Mouse (Mus musculus) naive thymus-derived CD4-positive, alpha-beta T cell, adult 2 months (primary cell): ENCODE data around the gene Agpat1.
A peak's percentile ranks its signal among the peaks of the same experiment; 100 is the strongest.

ENCODE experiments used
- DNase-seq: peaks from one replicate; pipeline ENCODE4 v3.0.0-alpha.2; 2011; ENCODE audit warnings: low read depth

Agpat1 gene

DNA sequence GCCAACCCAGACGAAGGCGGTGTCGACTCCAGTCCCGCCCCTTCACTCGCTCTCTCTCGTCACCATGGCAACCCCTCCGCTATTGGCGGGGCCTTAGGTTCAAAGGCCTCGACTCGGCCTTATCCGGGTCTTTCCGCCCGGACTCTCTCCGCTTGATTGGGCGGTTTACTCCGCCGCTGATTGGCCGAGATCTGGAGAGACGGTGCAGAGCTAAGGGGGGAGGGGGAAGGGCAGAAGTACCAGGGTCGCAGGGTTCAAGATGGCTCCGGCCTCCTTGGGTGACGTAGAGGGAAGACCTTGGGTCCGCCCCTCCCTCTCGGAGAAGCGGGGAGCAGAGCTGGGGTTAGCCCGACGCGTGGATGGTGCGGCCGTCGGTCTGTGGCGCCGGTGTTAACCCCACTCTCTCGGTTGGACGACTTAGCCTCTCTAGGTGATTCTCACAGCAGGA is at the start of gene Agpat1:
Gene Agpat1, plus strand, starts transcription at position 202 of the 448 bp plus-strand sequence.
- peak; percentile 99 for DNase-seq

DNA sequence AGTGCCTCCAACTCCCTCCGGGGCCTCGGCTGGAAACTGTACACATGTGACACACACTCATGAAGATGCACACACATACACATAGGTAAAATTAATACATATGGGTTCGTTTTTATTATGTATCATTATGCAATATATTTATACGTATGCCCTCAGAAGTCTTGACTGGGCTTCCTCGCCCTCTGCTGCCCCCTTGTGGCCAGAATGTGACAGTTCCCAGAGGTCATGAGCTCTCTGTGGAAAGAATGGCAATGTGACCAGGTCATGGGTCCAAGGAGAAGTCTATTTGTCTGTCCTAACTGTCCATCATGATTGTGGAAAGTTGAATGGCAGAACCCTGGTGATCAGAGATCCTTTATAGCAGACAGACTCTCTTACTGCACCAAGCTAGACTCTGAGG is 48.6 kb upstream of the Agpat1 start:
- DNase-seq: peak; percentile 84

DNA sequence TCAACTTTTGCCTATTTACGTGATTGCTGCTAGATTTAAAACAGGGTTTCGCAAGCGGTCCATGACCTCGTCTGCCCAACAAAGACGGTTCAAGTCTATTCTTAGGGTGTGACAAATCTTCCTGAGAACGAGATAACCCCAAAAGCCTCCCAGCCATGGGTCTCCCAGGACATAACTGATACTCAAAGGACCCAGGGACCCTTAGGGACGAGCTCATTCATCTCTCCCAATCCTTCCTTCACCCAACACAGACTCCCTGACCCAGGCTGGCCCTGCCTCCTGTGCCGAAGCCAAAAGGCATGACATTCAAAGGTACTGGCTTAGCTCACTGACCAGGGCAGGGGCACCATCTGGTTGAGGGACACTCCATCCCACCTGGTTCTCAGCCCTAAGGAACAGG is 47.7 kb upstream of the Agpat1 start:
- no peak for DNase-seq

DNA sequence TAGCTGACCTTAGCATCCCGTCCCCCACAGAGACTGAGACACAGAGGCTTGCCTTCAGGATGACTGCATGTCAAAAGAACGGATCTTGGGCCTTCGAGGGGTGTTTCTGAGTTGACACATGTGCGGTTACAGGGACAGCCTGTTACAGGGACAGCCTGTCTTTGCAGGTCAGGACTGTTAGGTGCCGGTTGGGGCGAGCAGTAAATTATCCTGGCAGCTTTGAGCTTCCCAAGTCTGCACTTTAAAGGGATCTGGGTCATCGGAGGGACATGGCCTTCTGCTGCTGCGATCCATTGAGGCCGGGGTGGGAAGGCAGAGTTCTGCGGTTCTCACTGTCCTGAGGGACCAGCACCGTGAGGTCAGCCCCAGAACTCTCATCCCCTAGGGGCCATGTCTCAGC is 46.7 kb upstream of the Agpat1 start:
- DNase-seq: no peak

DNA sequence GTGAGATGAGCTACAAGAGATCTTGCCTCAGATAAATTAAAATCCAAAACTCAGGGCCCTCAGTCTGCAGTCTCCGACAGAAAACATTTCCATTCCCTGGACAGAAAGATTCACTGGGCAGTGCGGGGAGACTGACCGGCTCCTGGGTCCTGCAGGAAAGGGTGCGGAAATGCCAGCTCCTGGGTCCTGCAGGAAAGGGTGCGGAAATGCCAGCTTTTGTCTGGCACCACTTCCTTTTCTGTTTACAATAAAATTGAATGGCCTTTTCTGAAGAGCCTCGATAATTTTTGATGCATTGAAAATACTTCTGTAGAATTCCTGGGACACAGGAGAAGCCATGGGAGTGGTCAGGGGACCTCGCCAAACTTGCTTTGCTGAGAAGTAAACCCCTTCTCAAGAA is 44.9 kb upstream of the Agpat1 start:
- no peak for DNase-seq

DNA sequence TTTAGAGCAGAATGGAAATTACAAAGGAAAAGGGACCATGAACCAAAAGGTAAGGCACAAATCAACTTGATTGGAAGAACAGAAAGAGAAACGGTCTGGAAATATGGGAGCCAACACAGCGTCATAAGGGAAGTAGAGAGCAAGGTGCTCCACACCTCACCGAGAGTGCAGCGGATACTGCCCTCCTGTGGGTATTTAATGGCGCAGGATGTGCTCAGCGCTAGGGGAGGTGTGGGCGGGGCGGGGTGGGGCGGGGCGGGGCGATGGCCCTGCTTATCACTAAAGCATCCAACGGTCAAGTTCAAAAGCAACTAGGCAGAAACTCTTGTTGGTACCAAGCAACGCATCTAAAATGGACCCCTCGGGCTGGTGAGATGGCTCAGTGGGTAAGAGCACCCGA is 44.2 kb upstream of the Agpat1 start:
- DNase-seq: peak; percentile 40

DNA sequence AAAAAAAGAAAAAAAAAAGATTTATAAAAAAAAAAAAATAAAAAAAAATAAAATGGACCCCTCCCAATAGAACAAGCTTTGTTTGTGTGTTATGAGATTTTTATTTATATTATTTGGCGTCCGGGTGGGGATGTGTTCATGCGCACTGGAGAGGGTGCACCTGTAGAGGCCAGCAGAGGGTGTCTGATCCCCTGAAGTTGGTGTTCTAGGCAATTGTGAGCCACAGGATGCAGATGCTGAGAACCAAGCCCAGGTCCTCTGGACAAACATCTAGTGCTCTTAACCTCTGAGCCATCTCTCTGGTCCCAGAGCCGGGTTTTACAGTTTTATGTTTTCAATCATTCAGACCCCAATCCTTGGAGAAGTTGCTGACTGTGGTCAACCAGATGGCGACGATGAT is 43.6 kb upstream of the Agpat1 start:
- DNase-seq: no peak

DNA sequence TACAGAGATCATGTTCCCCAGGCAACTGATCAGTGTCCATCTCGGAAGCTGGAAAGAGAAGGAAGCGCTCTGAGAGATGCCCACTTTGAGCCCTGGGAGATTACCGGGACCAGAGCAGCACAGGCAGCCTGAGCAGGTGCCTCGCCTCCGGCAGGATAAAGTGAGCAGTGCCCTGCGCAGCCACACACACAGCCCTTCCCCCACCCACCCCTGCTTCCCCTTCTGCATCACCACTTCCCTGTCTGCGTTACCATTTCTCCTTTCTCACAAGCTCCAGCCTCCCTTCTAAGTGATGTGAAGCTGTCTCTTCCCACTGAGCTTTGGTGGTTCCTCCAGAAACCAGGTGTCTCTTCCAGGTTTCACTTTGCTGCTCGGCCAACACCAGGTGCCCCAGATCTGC is 42.9 kb upstream of the Agpat1 start:
- peak; percentile 39 for DNase-seq

DNA sequence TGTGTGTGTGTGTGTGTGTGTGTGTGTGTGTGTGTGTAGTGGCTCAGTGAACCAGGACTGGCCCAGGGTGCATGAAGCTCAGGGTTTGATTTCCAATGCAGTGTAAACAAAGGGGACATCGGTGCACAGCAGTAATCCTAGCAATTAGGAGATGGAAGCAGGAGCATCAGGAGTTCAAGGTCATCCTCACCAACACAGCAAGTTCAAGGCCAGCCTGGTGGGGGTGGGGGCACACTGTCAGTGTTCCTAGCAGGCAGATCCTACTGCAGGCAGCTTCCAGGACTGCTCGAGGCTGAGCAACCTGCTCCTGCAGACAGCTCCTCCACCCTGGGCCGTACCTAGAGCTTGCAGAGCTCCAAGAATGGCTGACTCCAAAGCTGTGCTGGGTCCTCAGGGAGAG is 41.5 kb upstream of the Agpat1 start:
- no peak for DNase-seq

DNA sequence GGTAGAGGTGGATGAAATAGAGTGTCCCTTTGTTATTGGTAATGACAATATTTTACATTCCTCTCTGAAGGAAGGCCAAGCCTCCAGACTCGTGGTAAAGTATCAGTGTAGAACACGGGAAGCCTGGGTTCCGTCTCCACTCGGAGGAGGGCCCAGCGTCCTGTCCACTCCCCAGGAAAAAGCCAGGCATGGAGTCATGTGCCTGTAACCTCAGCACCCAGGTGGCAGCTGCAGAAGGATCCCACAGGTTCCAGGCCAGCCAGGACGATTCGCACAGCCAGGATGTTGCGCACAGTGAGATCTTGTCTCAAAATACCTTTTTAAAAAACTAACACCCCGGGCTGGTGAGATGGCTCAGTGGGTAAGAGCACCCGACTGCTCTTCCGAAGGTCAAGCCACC is 40.7 kb upstream of the Agpat1 start:
- no peak for DNase-seq

DNA sequence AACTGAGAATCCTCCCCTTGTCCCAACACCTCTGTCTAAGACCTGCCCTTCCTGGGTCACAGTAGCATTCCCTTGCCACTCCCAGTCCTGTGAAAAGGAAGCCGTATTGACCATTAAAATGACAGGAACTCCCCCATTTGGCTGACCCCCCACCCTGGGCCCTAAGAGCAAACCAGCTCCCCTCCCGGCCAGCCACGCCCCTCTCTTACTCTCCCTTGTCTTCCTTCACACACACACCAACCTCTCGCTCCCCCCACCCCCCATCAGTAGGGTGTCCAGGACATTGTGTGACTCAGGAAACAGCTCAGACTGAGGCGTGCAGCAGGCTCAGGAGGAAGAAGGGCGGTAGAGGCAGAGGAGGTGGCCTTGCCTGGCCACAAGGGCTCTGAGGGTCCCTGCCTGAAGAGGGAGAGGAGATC is 40.0 kb upstream of the Agpat1 start, which contains the start of gene Notch4:
Gene Notch4, plus strand, starts transcription at position 266 of the 419 bp plus-strand sequence.
- no peak for DNase-seq

DNA sequence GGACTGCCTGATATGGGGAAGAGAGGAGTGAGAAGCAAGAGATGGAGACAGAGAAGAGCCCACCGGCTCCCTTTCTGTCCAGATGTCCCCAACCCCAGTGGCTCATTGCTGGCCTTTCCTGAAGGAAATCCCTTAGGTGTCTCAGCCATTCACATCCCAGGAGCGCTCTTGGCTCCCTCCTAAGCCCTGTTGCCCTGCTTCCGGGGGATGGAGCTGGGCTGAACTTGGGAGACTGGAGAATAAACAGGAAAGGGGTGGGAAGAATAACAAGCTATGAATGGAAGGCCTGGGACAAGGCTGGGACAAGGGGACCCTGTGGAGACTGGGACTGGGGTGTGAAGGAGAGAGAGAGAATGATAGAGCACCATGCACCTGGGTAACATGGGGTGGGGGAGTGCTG is 39.3 kb upstream of the Agpat1 start:
- DNase-seq: no peak

DNA sequence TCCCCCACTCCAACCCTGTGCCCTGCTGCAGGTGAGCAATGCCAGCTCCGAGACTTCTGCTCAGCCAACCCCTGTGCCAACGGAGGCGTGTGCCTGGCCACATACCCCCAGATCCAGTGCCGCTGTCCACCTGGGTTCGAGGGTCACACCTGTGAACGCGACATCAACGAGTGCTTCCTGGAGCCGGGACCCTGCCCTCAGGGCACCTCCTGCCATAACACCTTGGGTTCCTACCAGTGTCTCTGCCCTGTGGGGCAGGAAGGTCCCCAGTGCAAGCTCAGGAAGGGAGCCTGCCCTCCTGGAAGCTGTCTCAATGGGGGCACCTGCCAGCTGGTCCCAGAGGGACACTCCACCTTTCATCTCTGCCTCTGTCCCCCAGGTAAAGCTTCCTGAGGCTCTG is 36.8 kb upstream of the Agpat1 start:
- DNase-seq: no peak

DNA sequence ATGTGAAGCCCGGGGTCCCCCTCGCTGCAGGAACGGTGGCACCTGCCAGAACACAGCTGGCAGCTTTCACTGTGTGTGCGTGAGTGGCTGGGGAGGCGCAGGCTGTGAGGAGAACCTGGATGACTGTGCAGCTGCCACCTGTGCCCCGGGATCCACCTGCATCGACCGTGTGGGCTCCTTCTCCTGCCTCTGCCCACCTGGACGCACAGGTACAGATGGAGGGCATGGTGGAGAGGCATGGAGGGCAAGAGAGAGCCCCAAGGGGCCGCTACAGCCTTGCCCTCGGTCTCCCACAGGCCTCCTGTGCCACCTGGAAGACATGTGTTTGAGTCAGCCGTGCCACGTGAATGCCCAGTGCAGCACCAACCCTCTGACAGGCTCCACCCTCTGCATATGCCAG is 35.6 kb upstream of the Agpat1 start:
- DNase-seq: no peak

DNA sequence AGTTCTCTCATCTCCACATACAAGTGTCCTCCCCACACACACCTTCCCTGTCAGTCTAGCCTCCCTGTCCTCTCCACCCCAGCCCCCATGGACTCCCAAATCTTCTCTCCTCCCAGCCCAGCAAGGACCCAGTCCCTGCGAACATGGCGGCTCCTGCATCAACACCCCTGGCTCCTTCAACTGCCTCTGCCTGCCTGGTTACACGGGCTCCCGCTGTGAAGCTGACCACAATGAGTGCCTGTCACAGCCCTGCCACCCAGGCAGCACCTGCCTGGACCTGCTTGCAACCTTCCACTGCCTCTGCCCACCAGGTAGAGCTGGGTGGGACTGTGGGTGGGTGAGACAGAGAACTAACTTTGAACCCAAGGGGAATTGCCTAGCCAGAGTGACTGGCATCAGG is 34.1 kb upstream of the Agpat1 start:
- no peak for DNase-seq

DNA sequence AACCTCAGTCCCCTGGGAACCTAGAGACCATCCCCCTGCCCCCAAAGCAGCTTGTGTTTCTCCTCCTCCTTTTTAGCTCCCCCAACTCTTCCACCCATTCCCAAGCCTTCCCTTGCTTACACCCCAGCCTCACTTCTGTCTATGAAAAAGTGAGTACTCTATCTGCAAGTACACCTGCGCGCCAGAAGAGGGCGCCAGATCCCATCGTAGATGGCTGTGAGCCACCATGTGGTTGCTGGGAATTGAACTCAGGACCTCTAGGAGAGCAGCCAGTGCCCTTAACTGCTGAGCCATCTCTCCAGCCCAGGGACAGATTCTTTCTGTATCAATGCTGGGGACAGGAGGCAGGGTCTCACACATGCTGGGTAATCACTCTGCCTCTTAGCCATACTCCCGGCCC is 32.2 kb upstream of the Agpat1 start:
- DNase-seq: peak; percentile 61

DNA sequence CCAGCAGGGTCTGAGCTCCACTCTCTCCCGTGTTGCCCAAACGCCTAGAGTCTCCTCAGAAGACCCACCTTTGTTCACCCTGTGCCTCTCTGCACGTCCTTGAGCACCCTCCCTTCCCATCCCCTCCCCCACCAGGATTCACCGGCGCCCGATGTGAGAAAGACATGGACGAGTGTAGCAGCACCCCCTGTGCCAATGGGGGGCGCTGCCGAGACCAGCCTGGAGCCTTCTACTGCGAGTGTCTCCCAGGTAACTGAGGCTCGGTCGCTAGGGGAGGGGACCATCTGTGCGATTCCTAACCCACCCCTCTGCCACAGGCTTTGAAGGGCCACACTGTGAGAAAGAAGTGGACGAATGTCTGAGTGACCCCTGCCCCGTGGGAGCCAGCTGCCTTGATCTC is 31.7 kb upstream of the Agpat1 start:
- no peak for DNase-seq

DNA sequence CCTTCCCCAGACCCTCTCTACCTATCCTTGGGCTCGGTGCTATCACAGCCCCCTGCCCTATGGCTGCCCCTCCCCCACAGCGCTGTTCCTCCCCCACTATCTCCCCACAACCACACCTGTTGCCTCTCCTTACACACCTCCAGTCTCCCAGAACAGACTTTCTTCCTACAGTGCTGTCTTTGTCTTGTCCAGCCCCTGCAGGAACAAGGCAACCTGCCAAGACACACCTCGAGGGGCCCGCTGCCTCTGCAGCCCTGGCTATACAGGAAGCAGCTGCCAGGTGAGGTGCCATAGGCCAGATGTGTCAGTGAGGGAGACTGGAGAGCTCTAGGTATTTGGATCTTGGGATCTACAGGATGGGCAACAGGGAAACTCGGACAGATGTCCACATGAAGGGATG is 27.5 kb upstream of the Agpat1 start:
- DNase-seq: no peak

DNA sequence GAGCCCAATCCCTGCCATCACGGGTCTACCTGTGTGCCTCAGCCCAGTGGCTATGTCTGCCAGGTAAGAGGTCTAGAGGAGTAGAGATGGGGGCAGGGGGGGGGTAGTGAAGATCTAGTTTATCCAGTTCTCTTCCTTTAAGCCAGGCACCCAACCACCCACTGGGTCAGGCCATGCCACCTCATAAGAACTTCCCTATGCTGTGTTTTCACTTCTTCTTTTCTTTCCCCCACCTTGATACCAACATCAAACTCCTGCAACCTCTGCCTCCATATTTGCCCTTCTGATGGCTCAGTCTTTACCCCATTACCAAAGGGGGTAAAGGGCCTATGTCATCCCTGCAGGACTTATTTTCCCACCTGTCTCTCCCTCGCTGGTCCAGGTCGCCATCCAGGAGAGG is 26.0 kb upstream of the Agpat1 start:
- DNase-seq: no peak

DNA sequence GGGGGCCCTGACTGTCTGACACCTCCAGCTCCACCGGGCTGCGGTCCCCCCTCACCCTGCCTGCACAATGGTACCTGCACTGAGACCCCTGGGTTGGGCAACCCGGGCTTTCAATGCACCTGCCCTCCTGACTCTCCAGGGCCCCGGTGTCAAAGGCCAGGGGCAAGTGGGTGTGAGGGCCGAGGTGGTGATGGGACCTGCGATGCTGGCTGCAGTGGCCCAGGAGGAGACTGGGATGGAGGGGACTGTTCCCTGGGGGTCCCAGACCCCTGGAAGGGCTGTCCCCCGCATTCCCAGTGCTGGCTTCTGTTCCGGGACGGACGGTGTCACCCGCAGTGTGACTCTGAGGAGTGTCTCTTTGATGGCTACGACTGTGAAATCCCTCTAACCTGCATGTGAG is 21.5 kb upstream of the Agpat1 start:
- DNase-seq: no peak

DNA sequence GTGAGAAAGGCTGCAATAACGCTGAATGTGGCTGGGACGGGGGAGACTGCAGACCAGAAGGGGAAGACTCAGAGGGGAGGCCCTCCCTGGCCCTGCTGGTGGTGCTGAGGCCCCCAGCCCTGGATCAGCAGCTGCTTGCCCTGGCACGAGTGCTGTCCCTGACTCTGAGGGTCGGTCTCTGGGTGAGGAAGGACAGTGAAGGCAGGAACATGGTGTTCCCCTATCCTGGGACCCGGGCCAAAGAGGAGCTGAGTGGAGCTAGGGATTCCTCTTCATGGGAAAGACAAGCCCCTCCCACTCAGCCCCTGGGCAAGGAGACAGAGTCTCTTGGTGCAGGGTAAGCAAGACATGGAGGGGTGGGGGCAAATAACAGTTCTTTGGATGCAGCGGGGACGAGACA is 20.7 kb upstream of the Agpat1 start:
- no peak for DNase-seq

DNA sequence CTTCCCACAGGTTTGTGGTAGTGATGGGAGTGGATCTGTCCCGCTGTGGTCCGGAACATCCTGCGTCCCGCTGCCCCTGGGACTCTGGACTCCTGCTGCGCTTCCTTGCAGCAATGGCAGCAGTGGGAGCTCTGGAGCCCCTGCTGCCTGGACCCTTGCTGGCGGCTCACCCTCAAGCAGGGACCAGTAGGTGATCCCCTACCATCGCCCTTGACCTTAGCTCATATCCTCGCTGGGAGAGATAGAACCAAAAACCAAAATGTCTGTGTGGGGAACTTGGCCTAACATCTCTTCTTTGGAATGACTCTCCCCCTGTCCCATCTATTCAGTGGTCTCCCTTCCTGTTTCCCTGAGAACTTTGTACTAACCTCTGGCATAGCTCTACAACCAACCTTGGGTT is 20.2 kb upstream of the Agpat1 start:
- no peak for DNase-seq

DNA sequence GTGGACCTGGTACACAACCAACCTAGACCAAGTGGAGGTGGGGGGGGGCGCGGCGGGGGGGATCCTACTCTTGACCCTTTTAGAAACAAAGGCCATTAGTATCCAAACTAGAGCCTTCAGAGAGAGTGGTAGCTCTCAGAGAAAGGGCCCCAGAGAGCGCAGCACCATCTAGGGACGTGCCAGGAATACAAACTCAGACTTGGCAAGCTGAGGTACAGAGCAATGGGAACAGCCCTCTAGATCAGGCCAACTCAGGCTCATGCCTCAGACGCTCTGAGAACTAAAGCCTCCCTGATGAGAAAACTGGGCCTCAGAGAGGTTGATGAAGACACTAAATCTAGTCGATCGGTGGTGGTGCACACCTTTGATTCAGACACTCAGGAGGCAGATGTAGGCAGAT is 18.9 kb upstream of the Agpat1 start:
- no peak for DNase-seq

DNA sequence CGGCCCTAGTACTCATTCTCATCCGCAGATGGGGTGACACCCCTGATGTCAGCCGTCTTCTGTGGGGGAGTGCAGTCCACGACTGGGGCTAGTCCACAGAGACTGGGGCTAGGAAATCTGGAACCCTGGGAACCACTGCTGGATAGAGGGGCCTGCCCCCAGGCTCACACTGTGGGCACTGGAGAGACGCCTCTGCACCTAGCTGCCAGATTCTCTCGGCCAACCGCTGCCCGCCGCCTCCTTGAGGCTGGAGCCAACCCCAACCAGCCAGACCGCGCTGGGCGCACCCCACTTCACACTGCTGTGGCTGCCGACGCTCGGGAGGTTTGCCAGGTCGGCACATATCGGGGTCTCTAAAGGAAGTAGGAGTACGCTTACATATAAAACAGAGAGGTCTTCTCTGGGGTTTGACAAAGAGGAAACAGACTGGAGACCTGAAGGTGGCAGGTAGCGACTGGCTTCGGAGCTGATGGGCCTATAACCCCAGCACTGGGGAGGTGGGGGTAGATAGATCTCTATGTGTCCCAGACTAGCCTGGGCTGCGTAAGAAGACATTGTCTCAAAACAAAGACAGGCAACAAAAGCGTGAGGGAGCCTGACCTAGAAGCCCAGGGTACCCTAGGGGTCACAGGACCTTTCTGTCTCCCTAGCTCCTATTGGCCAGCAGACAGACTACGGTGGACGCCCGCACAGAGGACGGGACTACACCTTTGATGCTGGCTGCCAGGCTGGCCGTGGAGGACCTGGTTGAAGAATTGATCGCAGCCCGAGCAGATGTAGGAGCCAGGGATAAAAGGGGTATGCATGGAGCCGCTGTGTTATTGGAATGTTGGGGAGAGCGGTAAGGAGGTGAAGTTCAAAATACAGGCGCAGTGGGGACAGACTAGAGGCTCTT is 17.9 kb upstream of the Agpat1 start:
- peak; percentile 33 for DNase-seq
